Mouse (Mus musculus) ovary, adult 18-20 months (tissue): ENCODE measurements at regions not wholly inside any gene's neighbourhood (a gene's known extent, or its start where the extent isn't known, plus 50 kb on each side); places are given as distances from the start of the nearest gene placed in this dataset.

Experiments
- DNase-seq: peaks from one replicate; pipeline ENCODE4 v3.0.0; 2022; ENCODE audit warnings: low spot score, mixed read lengths

- DNase-seq: no peak
Measured at GRCm38 (mm10) chr11:117589006-117589405, 65.1 kb upstream of the Tnrc6c start.

- no peak for DNase-seq
Measured at GRCm38 (mm10) chr11:117589422-117589821, 64.7 kb upstream of the Tnrc6c start.

GRCm38 (mm10) chr11:117592570-117592969 is 61.5 kb upstream of the Tnrc6c start:
- no peak for DNase-seq

- no peak for DNase-seq
Measured at GRCm38 (mm10) chr11:117596201-117596600, 57.9 kb upstream of the Tnrc6c start.

GRCm38 (mm10) chr11:117597754-117598153 is 56.3 kb upstream of the Tnrc6c start:
- no peak for DNase-seq

GRCm38 (mm10) chr11:117598170-117598583 is 55.9 kb upstream of the Tnrc6c start:
- no peak for DNase-seq

- DNase-seq: no peak
Measured at GRCm38 (mm10) chr11:117598610-117599009, 55.5 kb upstream of the Tnrc6c start.

GRCm38 (mm10) chr11:117599049-117599787 is 54.9 kb upstream of the Tnrc6c start:
- no peak for DNase-seq

GRCm38 (mm10) chr11:117599788-117600263 is 54.3 kb upstream of the Tnrc6c start:
- DNase-seq: no peak

- DNase-seq: no peak
Measured at GRCm38 (mm10) chr11:117601147-117601546, 52.9 kb upstream of the Tnrc6c start.

GRCm38 (mm10) chr11:117604019-117604418 is 50.1 kb upstream of the Tnrc6c start:
- DNase-seq: no peak
